Mouse (Mus musculus): ENCODE measurements around the gene Atp6v0c. TPM values are rescaled to one million over a fixed set of nuclear protein-coding genes. Genes with fewer than 3 reads are reported as not detected.

Atp6v0c gene
- polyA plus RNA-seq, 1 experiment from 2014 or later, result 620 TPM

DNA sequence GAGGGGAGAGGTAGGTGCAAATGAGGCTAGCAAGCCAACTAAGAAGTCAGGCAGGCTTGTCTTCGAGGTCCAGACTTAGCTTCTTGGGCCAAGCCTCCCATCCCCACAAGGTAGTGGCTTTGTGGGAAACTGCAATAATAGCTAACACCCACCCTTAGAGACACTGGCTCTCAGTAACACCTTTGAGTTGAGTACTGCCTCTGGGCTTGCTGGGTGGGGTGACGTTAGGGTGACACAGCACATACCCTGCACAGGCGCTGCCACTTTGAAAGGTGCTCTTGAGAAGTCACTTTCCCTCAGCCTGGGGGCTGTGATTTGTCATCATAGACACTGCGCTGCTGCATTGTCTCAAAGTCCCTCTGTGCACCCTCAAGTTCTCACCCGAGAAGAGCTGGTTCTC is 24.3 kb upstream of the Atp6v0c start:
- WGBS, result 83% methylated on average over 5 of the region's 5 CpGs
- H3K4me3 ChIP-seq (ENCODE audit: low read depth, low read length), result no peak overlapping the region
- no peaks in the 10 kb centered on the region for H3K9me3 ChIP-seq (ENCODE audit: low read length)
- H3K36me3 ChIP-seq (ENCODE audit: insufficient read depth, low read length), result no peaks in the 10 kb centered on the region
- no peak overlapping the region for H3K9ac ChIP-seq (replicated peaks; ENCODE audit: low read depth)
- ATAC-seq, result no peak
- H3K27me3 ChIP-seq (replicated peaks; ENCODE audit: insufficient read depth, low read length), result no peaks in the 10 kb centered on the region
- H3K27ac ChIP-seq (ENCODE audit: low read length), result no peak overlapping the region
- H3K4me2 ChIP-seq (replicated peaks; ENCODE audit: low read depth, low read length), result no peak overlapping the region
- TF ChIP-seq CTCF (IDR thresholded peaks at IDR 0.05), result no peak
- no peak for TF ChIP-seq EP300 (IDR thresholded peaks at IDR 0.05)
- no peak for DNase-seq (ENCODE audit: low spot score)
- H3K4me1 ChIP-seq (ENCODE audit: insufficient read depth, low read depth, low read length), result no peaks in the 10 kb centered on the region

DNA sequence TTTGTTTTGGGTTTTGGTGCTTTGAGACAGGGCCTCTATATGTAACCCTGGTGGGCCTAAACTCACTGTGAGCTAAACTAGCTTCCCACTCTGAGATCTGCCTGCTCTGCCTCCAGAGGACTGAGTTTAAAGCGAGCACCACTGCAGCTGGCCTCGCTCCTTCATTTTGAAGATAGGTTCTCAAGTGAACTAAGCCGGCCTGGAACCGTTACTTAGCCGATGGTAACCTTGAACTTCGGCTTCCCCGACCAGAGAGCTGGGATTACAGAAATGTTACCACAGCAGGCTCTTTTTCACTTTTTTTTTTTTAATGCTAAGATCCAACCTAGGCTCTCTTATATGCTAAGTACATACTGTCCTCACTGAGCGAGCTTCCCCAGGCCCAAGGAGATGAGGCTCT is 23.8 kb upstream of the Atp6v0c start:
- Histone ChIP-seq H3K9me3 (ENCODE audit: low read length) (no peaks in the 10 kb centered on the region), H3K27me3 (replicated peaks; ENCODE audit: insufficient read depth, low read length) (no peaks in the 10 kb centered on the region), H3K27ac (ENCODE audit: low read length) (no peak overlapping the region), H3K4me3 (ENCODE audit: low read depth, low read length) (no peak overlapping the region), H3K9ac (replicated peaks; ENCODE audit: low read depth) (no peak overlapping the region), H3K4me2 (replicated peaks; ENCODE audit: low read depth, low read length) (no peak overlapping the region), H3K36me3 (ENCODE audit: insufficient read depth, low read length) (no peaks in the 10 kb centered on the region), H3K4me1 (ENCODE audit: insufficient read depth, low read depth, low read length) (no peaks in the 10 kb centered on the region)
- DNase-seq (ENCODE audit: low spot score) (no peak), ATAC-seq (no peak)
- TF ChIP-seq CTCF (IDR thresholded peaks at IDR 0.05) (no peak), EP300 (IDR thresholded peaks at IDR 0.05) (no peak)
- WGBS, result 85% methylated on average over 8 of the region's 8 CpGs

DNA sequence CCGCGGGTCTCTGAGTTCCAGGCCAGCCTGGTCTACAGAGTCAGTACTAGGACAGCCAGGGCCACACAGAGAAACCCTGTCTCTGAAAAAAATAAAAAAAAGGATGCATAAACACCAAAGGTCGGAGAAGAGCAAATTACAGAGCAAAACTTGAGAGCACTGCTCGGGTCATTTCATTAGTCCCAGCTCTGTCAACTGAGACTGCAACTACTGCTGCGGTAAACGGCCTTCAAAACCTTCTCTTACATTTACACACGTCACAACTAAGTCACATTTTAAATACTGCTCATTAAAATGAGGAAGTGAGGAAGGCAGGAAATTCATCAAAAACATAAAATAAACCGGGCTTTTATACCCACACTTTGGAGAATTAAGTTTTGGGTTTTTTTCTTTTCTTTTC is 23.3 kb upstream of the Atp6v0c start:
- DNase-seq (ENCODE audit: low spot score), result no peak
- 67% methylated on average over 8 of the region's 8 CpGs for WGBS
- H3K4me1 ChIP-seq (ENCODE audit: insufficient read depth, low read depth, low read length), result no peaks in the 10 kb centered on the region

DNA sequence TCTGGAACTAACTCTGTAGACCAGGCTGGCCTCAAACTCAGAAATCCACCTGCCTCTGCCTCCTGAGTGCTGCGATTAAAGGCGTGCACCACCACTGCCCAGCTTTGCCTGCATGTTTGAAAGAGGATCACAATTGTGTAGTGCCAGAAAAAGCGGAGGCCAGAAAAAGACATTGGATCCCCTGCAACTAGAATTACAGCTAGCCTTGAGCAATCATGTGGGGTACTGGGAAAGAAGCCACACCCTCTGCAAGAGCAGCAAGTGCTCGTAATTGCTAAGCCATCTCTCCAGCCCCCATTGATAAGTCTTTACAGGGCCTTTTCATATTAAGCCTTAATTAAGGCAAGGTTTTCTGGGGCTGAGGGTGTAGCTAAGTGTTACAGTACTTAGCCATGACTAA is 22.0 kb upstream of the Atp6v0c start:
- Histone ChIP-seq H3K4me2 (replicated peaks; ENCODE audit: low read depth, low read length) (no peak overlapping the region), H3K4me1 (ENCODE audit: insufficient read depth, low read depth, low read length) (no peaks in the 10 kb centered on the region), H3K36me3 (ENCODE audit: insufficient read depth, low read length) (no peaks in the 10 kb centered on the region), H3K27ac (ENCODE audit: low read length) (no peak overlapping the region), H3K4me3 (ENCODE audit: low read depth, low read length) (no peak overlapping the region), H3K9ac (replicated peaks; ENCODE audit: low read depth) (no peak overlapping the region), H3K9me3 (ENCODE audit: low read length) (no peaks in the 10 kb centered on the region), H3K27me3 (replicated peaks; ENCODE audit: insufficient read depth, low read length) (no peaks in the 10 kb centered on the region)
- no peak for TF ChIP-seq CTCF (IDR thresholded peaks at IDR 0.05)
- no peak for TF ChIP-seq EP300 (IDR thresholded peaks at IDR 0.05)
- DNase-seq (ENCODE audit: low spot score) (no peak), ATAC-seq (no peak)
- WGBS, result 77% methylated on average over 4 of the region's 4 CpGs

More for the DNA sequence above, 23.3 kb upstream of the Atp6v0c start:
- Histone ChIP-seq H3K4me2 (replicated peaks; ENCODE audit: low read depth, low read length) (no peak overlapping the region), H3K4me3 (ENCODE audit: low read depth, low read length) (no peak overlapping the region), H3K9me3 (ENCODE audit: low read length) (no peaks in the 10 kb centered on the region), H3K9ac (replicated peaks; ENCODE audit: low read depth) (no peak overlapping the region), H3K36me3 (ENCODE audit: insufficient read depth, low read length) (no peaks in the 10 kb centered on the region), H3K27ac (ENCODE audit: low read length) (no peak overlapping the region), H3K27me3 (replicated peaks; ENCODE audit: insufficient read depth, low read length) (no peaks in the 10 kb centered on the region)
- TF ChIP-seq CTCF (IDR thresholded peaks at IDR 0.05) (no peak), EP300 (IDR thresholded peaks at IDR 0.05) (no peak)
- ATAC-seq, result no peak

DNA sequence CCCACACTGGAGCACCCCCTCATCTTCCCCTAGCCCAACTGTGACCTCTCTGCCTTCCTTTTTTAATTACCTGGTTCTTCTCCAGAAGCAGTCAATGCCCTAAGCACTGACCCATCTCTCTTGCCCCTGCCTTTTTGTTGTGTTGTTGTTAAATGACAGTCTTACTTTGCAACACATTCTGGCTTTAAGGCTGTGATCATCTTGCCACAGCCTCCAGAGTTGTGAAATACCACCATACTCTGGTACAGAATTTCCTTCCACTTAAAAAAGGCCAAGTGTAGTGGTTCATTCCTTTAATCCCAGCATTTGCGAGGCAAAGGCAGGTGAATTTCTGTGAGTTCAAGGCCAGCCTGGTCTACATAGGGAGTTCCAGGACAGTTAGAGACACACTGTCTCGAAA is 21.4 kb upstream of the Atp6v0c start:
- H3K4me3 ChIP-seq (ENCODE audit: low read depth, low read length), result no peak overlapping the region
- TF ChIP-seq EP300 (IDR thresholded peaks at IDR 0.05), result no peak
- no peak for TF ChIP-seq CTCF (IDR thresholded peaks at IDR 0.05)
- no peak overlapping the region for H3K4me2 ChIP-seq (replicated peaks; ENCODE audit: low read depth, low read length)
- no peak overlapping the region for H3K27ac ChIP-seq (ENCODE audit: low read length)
- WGBS, result 83% methylated on average over 2 of the region's 2 CpGs
- H3K9ac ChIP-seq (replicated peaks; ENCODE audit: low read depth), result no peak overlapping the region
- no peak for ATAC-seq
- H3K27me3 ChIP-seq (replicated peaks; ENCODE audit: insufficient read depth, low read length), result no peaks in the 10 kb centered on the region
- DNase-seq (ENCODE audit: low spot score), result no peak
- no peaks in the 10 kb centered on the region for H3K9me3 ChIP-seq (ENCODE audit: low read length)
- H3K36me3 ChIP-seq (ENCODE audit: insufficient read depth, low read length), result no peaks in the 10 kb centered on the region
- no peaks in the 10 kb centered on the region for H3K4me1 ChIP-seq (ENCODE audit: insufficient read depth, low read depth, low read length)

DNA sequence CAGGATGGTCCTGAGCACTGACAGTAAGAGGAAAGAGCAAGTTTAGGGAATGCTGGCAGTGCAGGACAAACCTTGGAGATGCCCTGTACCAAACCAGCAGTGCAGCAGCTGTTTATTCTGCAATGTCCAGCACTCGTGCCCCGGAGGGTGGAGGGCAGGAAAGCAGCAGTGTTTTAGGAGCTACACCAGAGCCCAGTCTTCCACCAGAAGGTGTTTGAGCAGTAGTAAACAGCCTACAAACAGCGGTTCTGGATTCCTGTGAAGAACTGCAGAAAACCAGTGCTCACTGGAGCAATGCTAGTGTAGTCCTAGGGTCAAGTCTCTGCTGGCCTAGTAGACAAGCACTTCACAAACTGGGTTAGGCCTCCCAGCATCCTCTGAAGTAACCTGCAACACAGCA is 4.8 kb upstream of the Atp6v0c start:
- Histone ChIP-seq H3K4me3 (ENCODE audit: low read depth, low read length) (no peak overlapping the region), H3K36me3 (ENCODE audit: insufficient read depth, low read length) (no peaks in the 10 kb centered on the region), H3K9me3 (ENCODE audit: low read length) (no peaks in the 10 kb centered on the region), H3K9ac (replicated peaks; ENCODE audit: low read depth) (no peak overlapping the region), H3K27me3 (replicated peaks; ENCODE audit: insufficient read depth, low read length) (no peaks in the 10 kb centered on the region), H3K4me2 (replicated peaks; ENCODE audit: low read depth, low read length) (no peak overlapping the region), H3K4me1 (ENCODE audit: insufficient read depth, low read depth, low read length) (no peaks in the 10 kb centered on the region), H3K27ac (ENCODE audit: low read length) (no peak overlapping the region)
- TF ChIP-seq EP300 (IDR thresholded peaks at IDR 0.05) (no peak), CTCF (IDR thresholded peaks at IDR 0.05) (no peak)
- DNase-seq (ENCODE audit: low spot score) (no peak), ATAC-seq (no peak)
- WGBS, result 63% methylated on average over 3 of the region's 3 CpGs

DNA sequence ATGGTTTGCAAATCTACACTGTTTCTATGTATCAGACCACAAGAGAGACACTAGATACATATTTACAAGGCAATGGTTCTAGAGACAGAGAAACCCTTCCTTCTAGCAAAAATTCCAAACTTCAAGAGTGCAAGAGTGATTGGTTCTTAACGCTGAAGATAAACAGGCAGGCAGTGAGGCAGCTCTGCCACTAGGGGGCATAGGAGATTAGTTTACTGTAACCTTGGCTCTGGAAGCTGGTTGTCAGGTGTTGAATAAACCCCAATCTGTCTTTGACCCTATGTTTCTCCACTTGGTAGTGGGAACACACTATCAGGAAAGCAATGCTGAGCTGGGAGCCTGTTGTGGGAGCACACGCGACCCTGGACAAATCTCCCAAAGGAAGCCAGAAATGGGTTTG is 3.9 kb upstream of the Atp6v0c start:
- no peak for TF ChIP-seq EP300 (IDR thresholded peaks at IDR 0.05)
- peak; percentile 97 for TF ChIP-seq CTCF (IDR thresholded peaks at IDR 0.05)
- Histone ChIP-seq H3K9ac (replicated peaks; ENCODE audit: low read depth) (no peak overlapping the region), H3K4me2 (replicated peaks; ENCODE audit: low read depth, low read length) (no peak overlapping the region), H3K9me3 (ENCODE audit: low read length) (no peaks in the 10 kb centered on the region), H3K27me3 (replicated peaks; ENCODE audit: insufficient read depth, low read length) (no peaks in the 10 kb centered on the region), H3K27ac (ENCODE audit: low read length) (no peak overlapping the region), H3K4me3 (ENCODE audit: low read depth, low read length) (no peak overlapping the region), H3K36me3 (ENCODE audit: insufficient read depth, low read length) (no peaks in the 10 kb centered on the region), H3K4me1 (ENCODE audit: insufficient read depth, low read depth, low read length) (no peaks in the 10 kb centered on the region; the same call in 1 of the 2 replicates)
- DNase-seq (ENCODE audit: low spot score) (peak; percentile 81), ATAC-seq (no peak)
- WGBS, result 1% methylated on average over 3 of the region's 3 CpGs
